Mouse (Mus musculus) liver, postnatal 0 days (tissue): Measurements from ENCODE around the gene Fam193b.

Experiments used
- CTCF ChIP-seq: sonication (generic); IDR thresholded peaks from 2 replicates; pipeline ENCODE4 v1.5.1; 2016; ENCODE audit warnings: antibody characterized with exemption, low read depth
- EP300 ChIP-seq: IDR thresholded peaks from 2 replicates; pipeline ENCODE4 v1.6.1; 2016; ENCODE audit warnings: antibody characterized with exemption, low read depth, mild to moderate bottlenecking

- TF ChIP-seq CTCF (peak; percentile 98), EP300 (peak; percentile 73)
Observed at GRCm38 (mm10) chr13:55536194-55537175, 34.4 kb downstream of the Fam193b start, which contains the start of gene Ddx41.
